Mouse (Mus musculus) limb, embryonic 10.5 days (tissue): ENCODE results near the gene Pate2. TPM values are rescaled to one million over a fixed set of nuclear protein-coding genes. Genes with fewer than 3 reads are reported as not detected.
A peak's percentile ranks its signal among the peaks of the same experiment; 100 is the strongest.
"Not testable (repeated sequence)": the region's sequence is repeated elsewhere in the genome, so short reads cannot be mapped to it uniquely, and the experiment has no call there.

Experiments
- DNase-seq: peaks from one replicate; pipeline ENCODE4 v3.0.0-alpha.2; 2017; ENCODE audit warnings: low spot score
- H3K27ac ChIP-seq: fragments of 300-500 bp; sonication (generic); 2 replicates; pipeline ENCODE4 v1.5.1; 2016; ENCODE audit warnings: mild to moderate bottlenecking
- H3K27me3 ChIP-seq: fragments of 300-500 bp; sonication (generic); 2 replicates; pipeline ENCODE4 v1.6.1; 2016; ENCODE audit warnings: low read depth, mild to moderate bottlenecking; ENCODE audit not compliant: poor library complexity, severe bottlenecking
- H3K36me3 ChIP-seq: fragments of 300-500 bp; sonication (generic); 2 replicates; pipeline ENCODE4 v1.6.1; 2016; ENCODE audit warnings: mild to moderate bottlenecking, moderate library complexity
- H3K4me1 ChIP-seq: fragments of 300-500 bp; sonication (generic); 2 replicates; pipeline ENCODE4 v1.6.1; 2016
- H3K4me3 ChIP-seq: fragments of 300-500 bp; sonication (generic); 2 replicates; pipeline ENCODE4 v1.5.1; 2016; ENCODE audit warnings: mild to moderate bottlenecking, moderate library complexity
- H3K9me3 ChIP-seq: fragments of 300-500 bp; sonication (generic); replicated peaks from 2 replicates; pipeline ENCODE4 v1.6.1; 2016; ENCODE audit warnings: mild to moderate bottlenecking
- WGBS: fragments of 180-500 bp; shearing (Covaris S2); methylation state at CpG from one replicate; pipeline ENCODE4 v1.1.7; 2016; 5-methylcytosine and 5-hydroxymethylcytosine counted together
- polyA plus RNA-seq: library from polyadenylated mRNA; unstranded; fragments of >200 nt; fragmentation: Nextera tagmentation; extraction: Ambion mirVana; gene quantifications from 2 replicates; pipeline ENCODE4 v1.2.1, GENCODE M21; 2016

Pate2 gene
- polyA plus RNA-seq, 1 experiment from 2014 or later: 1.2 TPM

- no peak overlapping the region for H3K27ac ChIP-seq
- no peaks in the 10 kb centered on the region for H3K9me3 ChIP-seq
- WGBS: 88% methylated on average over 6 of the region's 6 CpGs
- no peak overlapping the region for H3K4me3 ChIP-seq
- H3K36me3 ChIP-seq: peaks cover 56% of the 10 kb centered on the region
- DNase-seq: no peak
- peaks cover 11% of the 10 kb centered on the region; the same call in 1 of the 2 replicates for H3K27me3 ChIP-seq
- peaks cover 19% of the 10 kb centered on the region for H3K4me1 ChIP-seq
Observed at GRCm38 (mm10) chr9:35561583-35561982, 8.5 kb upstream of the Pate2 start.

GRCm38 (mm10) chr9:35564536-35565240 is 5.4 kb upstream of the Pate2 start:
- DNase-seq: no peak
- no peaks in the 10 kb centered on the region for H3K27me3 ChIP-seq
- peaks cover 75% of the 10 kb centered on the region for H3K36me3 ChIP-seq
- no peak overlapping the region for H3K27ac ChIP-seq
- H3K9me3 ChIP-seq: no peaks in the 10 kb centered on the region
- H3K4me3 ChIP-seq: no peak overlapping the region
- 97% methylated on average over 5 of the region's 5 CpGs for WGBS
- peaks cover 10% of the 10 kb centered on the region; the same call in 1 of the 2 replicates for H3K4me1 ChIP-seq

- H3K27me3 ChIP-seq: no peaks in the 10 kb centered on the region
- no peak overlapping the region for H3K27ac ChIP-seq
- 88% methylated on average over 3 of the region's 3 CpGs for WGBS
- no peaks in the 10 kb centered on the region for H3K9me3 ChIP-seq
- H3K36me3 ChIP-seq: peaks cover 54% of the 10 kb centered on the region
- peaks cover 5% of the 10 kb centered on the region; the same call in 1 of the 2 replicates for H3K4me1 ChIP-seq
- DNase-seq: no peak
- H3K4me3 ChIP-seq: no peak overlapping the region
Observed at GRCm38 (mm10) chr9:35567995-35568394, 2.1 kb upstream of the Pate2 start.

GRCm38 (mm10) chr9:35570663-35571062 is 579 bp downstream of the Pate2 start:
- Histone ChIP-seq H3K27me3 (peaks cover 24% of the 10 kb centered on the region), H3K4me3 (peak overlapping the region; percentile 83), H3K27ac (peak overlapping the region; percentile 94), H3K4me1 (peaks cover 11% of the 10 kb centered on the region), H3K36me3 (peaks cover 28% of the 10 kb centered on the region), H3K9me3 (no peaks in the 10 kb centered on the region)
- WGBS: 14% methylated on average over 5 of the region's 5 CpGs
- DNase-seq: no peak

GRCm38 (mm10) chr9:35574416-35574815 is 4.3 kb downstream of the Pate2 start:
- no peaks in the 10 kb centered on the region for H3K9me3 ChIP-seq
- H3K27ac ChIP-seq: no peak overlapping the region
- peaks cover 6% of the 10 kb centered on the region for H3K4me1 ChIP-seq
- WGBS: 4% methylated on average over 32 of the region's 32 CpGs
- H3K4me3 ChIP-seq: peak overlapping the region; percentile 42
- H3K36me3 ChIP-seq: no peaks in the 10 kb centered on the region
- peaks cover 34% of the 10 kb centered on the region for H3K27me3 ChIP-seq
- peak; percentile 45 for DNase-seq

- no peak for DNase-seq
- no peak overlapping the region for H3K4me3 ChIP-seq
- H3K9me3 ChIP-seq: no peaks in the 10 kb centered on the region
- H3K4me1 ChIP-seq: no peaks in the 10 kb centered on the region
- no peaks in the 10 kb centered on the region for H3K36me3 ChIP-seq
- 31% methylated on average over 1 of the region's 1 CpGs for WGBS
- H3K27ac ChIP-seq: no peak overlapping the region
- H3K27me3 ChIP-seq: no peaks in the 10 kb centered on the region
Observed at GRCm38 (mm10) chr9:35587674-35588073, 17.6 kb downstream of the Pate2 start.

GRCm38 (mm10) chr9:35592903-35593302 is 22.8 kb downstream of the Pate2 start:
- 15% methylated on average over 2 of the region's 2 CpGs for WGBS
- H3K27me3 ChIP-seq: no peaks in the 10 kb centered on the region
- H3K36me3 ChIP-seq: no peaks in the 10 kb centered on the region
- no peak for DNase-seq
- H3K4me1 ChIP-seq: no peaks in the 10 kb centered on the region
- no peak overlapping the region for H3K27ac ChIP-seq
- no peaks in the 10 kb centered on the region for H3K9me3 ChIP-seq
- no peak overlapping the region for H3K4me3 ChIP-seq

GRCm38 (mm10) chr9:35607647-35608405 is 37.7 kb downstream of the Pate2 start:
- H3K27ac ChIP-seq: no peak overlapping the region
- WGBS: 77% methylated on average over 8 of the region's 8 CpGs
- DNase-seq: no peak
- H3K27me3 ChIP-seq: no peaks in the 10 kb centered on the region
- H3K4me1 ChIP-seq: no peaks in the 10 kb centered on the region
- H3K36me3 ChIP-seq: no peaks in the 10 kb centered on the region
- H3K4me3 ChIP-seq: no peak overlapping the region
- H3K9me3 ChIP-seq: no peaks in the 10 kb centered on the region

GRCm38 (mm10) chr9:35611841-35612240 is 41.8 kb downstream of the Pate2 start, which contains the start of gene Pate4:
Pate4 (minus strand) TSS chr9:35611941.
- no peaks in the 10 kb centered on the region for H3K27me3 ChIP-seq
- H3K4me3 ChIP-seq: no peak within 1 kb of the TSS
- H3K27ac ChIP-seq: no peak within 1 kb of the TSS
- H3K9me3 ChIP-seq: no peaks in the 10 kb centered on the region
- H3K36me3 ChIP-seq: no peaks in the 10 kb centered on the region
- DNase-seq: no peak
- H3K4me1 ChIP-seq: no peaks in the 10 kb centered on the region
- WGBS: 96% methylated on average over 1 of the region's 1 CpGs

GRCm38 (mm10) chr9:35614005-35614404 is 43.9 kb downstream of the Pate2 start:
- H3K36me3 ChIP-seq: no peaks in the 10 kb centered on the region
- 39% methylated on average over 2 of the region's 2 CpGs for WGBS
- no peaks in the 10 kb centered on the region for H3K4me1 ChIP-seq
- H3K27me3 ChIP-seq: no peaks in the 10 kb centered on the region
- no peak for DNase-seq
- H3K9me3 ChIP-seq: no peaks in the 10 kb centered on the region
- H3K27ac ChIP-seq: no peak overlapping the region
- no peak overlapping the region for H3K4me3 ChIP-seq

GRCm38 (mm10) chr9:35616784-35617183 is 46.7 kb downstream of the Pate2 start:
- not testable (repeated sequence) for H3K27ac ChIP-seq, H3K27me3 ChIP-seq, H3K36me3 ChIP-seq, DNase-seq, H3K4me3 ChIP-seq, H3K4me1 ChIP-seq, H3K9me3 ChIP-seq
- WGBS: 63% methylated on average over 2 of the region's 2 CpGs

GRCm38 (mm10) chr9:35632981-35633380 is 62.9 kb downstream of the Pate2 start:
- DNase-seq: no peak
- Histone ChIP-seq H3K9me3 (no peaks in the 10 kb centered on the region), H3K36me3 (no peaks in the 10 kb centered on the region), H3K27ac (no peak overlapping the region), H3K4me1 (no peaks in the 10 kb centered on the region), H3K4me3 (no peak overlapping the region), H3K27me3 (no peaks in the 10 kb centered on the region)
- WGBS: 91% methylated on average over 1 of the region's 1 CpGs

- 82% methylated on average over 1 of the region's 1 CpGs for WGBS
- Histone ChIP-seq H3K27ac (no peak within 1 kb of the TSS), H3K36me3 (no peaks in the 10 kb centered on the region), H3K4me3 (no peak within 1 kb of the TSS), H3K27me3 (no peaks in the 10 kb centered on the region), H3K9me3 (no peaks in the 10 kb centered on the region), H3K4me1 (no peaks in the 10 kb centered on the region)
- no peak for DNase-seq
Observed at GRCm38 (mm10) chr9:35648102-35648501, 78.0 kb downstream of the Pate2 start, which contains the start of gene Pate3. Pate3 (minus strand) TSS chr9:35648202.
